Mouse (Mus musculus): ENCODE results near the gene Ift43. TPM values are rescaled to one million over a fixed set of nuclear protein-coding genes. Genes with fewer than 3 reads are reported as not detected.
A peak's percentile ranks its signal among the peaks of the same experiment; 100 is the strongest.

Gene Ift43
- polyA plus RNA-seq, 1 experiment from 2014 or later: 91.5 TPM

- ATAC-seq (ENCODE audit: low FRiP score, low read depth): no peak
- Histone ChIP-seq H3K9me3 (no peaks in the 10 kb centered on the region), H3K27me3 (peaks cover 18% of the 10 kb centered on the region; the same call in 1 of the 2 replicates), H3K9ac (replicated peaks) (no peak overlapping the region), H3K4me2 (replicated peaks) (no peak overlapping the region), H3K27ac (replicated peaks) (no peak overlapping the region), H3K4me1 (peaks cover 47% of the 10 kb centered on the region), H3K36me3 (no peaks in the 10 kb centered on the region), H3K4me3 (no peak overlapping the region)
- 75% methylated on average over 11 of the region's 11 CpGs for WGBS
These were observed 94.5 kb downstream of the Ift43 start for GRCm38 (mm10) chr12:86176675-86177339.

GRCm38 (mm10) chr12:86179266-86179665 is 96.9 kb downstream of the Ift43 start:
- no peak for ATAC-seq (ENCODE audit: low FRiP score, low read depth)
- Histone ChIP-seq H3K36me3 (no peaks in the 10 kb centered on the region), H3K4me2 (replicated peaks) (no peak overlapping the region), H3K4me3 (no peak overlapping the region), H3K9me3 (no peaks in the 10 kb centered on the region), H3K4me1 (peaks cover 36% of the 10 kb centered on the region), H3K27ac (replicated peaks) (no peak overlapping the region), H3K27me3 (peaks cover 9% of the 10 kb centered on the region; the same call in 1 of the 2 replicates), H3K9ac (replicated peaks) (no peak overlapping the region)
- 85% methylated on average over 7 of the region's 7 CpGs for WGBS

GRCm38 (mm10) chr12:86181320-86181751 is 99.0 kb downstream of the Ift43 start:
- Histone ChIP-seq H3K9ac (replicated peaks) (no peak overlapping the region), H3K9me3 (no peaks in the 10 kb centered on the region), H3K4me1 (peaks cover 19% of the 10 kb centered on the region), H3K36me3 (no peaks in the 10 kb centered on the region), H3K27me3 (no peaks in the 10 kb centered on the region; the same call in 1 of the 2 replicates), H3K4me2 (replicated peaks) (no peak overlapping the region), H3K27ac (replicated peaks) (peak overlapping the region; percentile 76), H3K4me3 (no peak overlapping the region)
- whole genome bisulfite sequencing: 16% methylated on average over 8 of the region's 8 CpGs
- peak; percentile 75 for ATAC-seq (ENCODE audit: low FRiP score, low read depth)

DNA sequence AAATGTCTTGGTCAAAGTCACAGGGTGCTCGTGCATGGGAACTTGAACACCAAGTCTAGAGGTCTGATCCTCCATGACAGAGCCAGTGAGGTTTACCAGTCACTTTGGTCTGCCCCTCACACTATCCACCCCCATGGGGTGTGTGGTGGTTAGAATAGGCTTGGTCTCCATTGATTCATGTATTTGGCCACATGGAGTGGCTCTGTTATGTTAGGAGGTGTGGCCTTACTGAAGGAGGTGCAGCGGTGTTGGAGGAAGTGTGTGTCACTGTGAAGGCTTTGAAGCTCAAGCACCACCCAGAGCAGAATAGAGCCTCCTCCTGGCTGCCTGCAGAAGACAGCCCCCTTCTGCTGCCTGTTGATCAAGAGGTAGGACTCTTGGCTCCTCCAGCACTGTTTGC is 99.5 kb downstream of the Ift43 start:
- Histone ChIP-seq H3K9me3 (no peaks in the 10 kb centered on the region), H3K27ac (replicated peaks) (peak overlapping the region; percentile 76), H3K4me2 (replicated peaks) (no peak overlapping the region), H3K4me1 (peaks cover 19% of the 10 kb centered on the region), H3K36me3 (no peaks in the 10 kb centered on the region), H3K9ac (replicated peaks) (no peak overlapping the region), H3K4me3 (no peak overlapping the region), H3K27me3 (no peaks in the 10 kb centered on the region; the same call in 1 of the 2 replicates)
- ATAC-seq (ENCODE audit: low FRiP score, low read depth): peak; percentile 56
- WGBS: 51% methylated on average over 2 of the region's 2 CpGs

GRCm38 (mm10) chr12:86182414-86182813 is 100.1 kb downstream of the Ift43 start:
- peak; percentile 32 for ATAC-seq (ENCODE audit: low FRiP score, low read depth)
- Histone ChIP-seq H3K9ac (replicated peaks) (no peak overlapping the region), H3K27me3 (no peaks in the 10 kb centered on the region; the same call in 1 of the 2 replicates), H3K4me2 (replicated peaks) (no peak overlapping the region), H3K9me3 (no peaks in the 10 kb centered on the region), H3K4me3 (no peak overlapping the region), H3K36me3 (no peaks in the 10 kb centered on the region), H3K27ac (replicated peaks) (peak overlapping the region; percentile 76; the same call in 1 of the 2 replicates), H3K4me1 (peaks cover 19% of the 10 kb centered on the region)
- 74% methylated on average over 1 of the region's 1 CpGs for WGBS

DNA sequence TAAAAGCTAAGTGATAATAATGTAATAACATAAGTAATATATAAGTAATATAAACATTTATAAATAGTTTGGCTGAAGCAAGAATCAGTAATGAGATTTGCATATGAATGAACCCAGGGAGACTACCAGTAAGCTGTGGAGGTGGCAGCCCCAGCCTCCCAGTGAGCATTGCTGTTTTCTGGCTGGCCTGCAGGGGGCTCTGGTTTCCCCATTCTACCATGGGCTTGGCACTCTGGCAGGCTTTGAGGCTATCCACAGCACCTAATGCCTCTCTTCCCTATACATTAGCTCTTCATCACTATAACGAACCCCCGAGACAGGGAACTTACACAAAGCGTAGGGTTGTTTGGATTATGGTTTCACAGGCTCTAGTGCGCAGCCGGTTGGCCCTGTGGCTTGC is 105.8 kb downstream of the Ift43 start:
- no peak for ATAC-seq (ENCODE audit: low FRiP score, low read depth)
- H3K27ac ChIP-seq (replicated peaks): no peak overlapping the region
- no peak overlapping the region for H3K4me2 ChIP-seq (replicated peaks)
- H3K27me3 ChIP-seq: peaks cover 3% of the 10 kb centered on the region; the same call in 1 of the 2 replicates
- H3K4me1 ChIP-seq: peaks cover 9% of the 10 kb centered on the region
- no peak overlapping the region for H3K4me3 ChIP-seq
- no peaks in the 10 kb centered on the region for H3K9me3 ChIP-seq
- no peak overlapping the region for H3K9ac ChIP-seq (replicated peaks)
- H3K36me3 ChIP-seq: no peaks in the 10 kb centered on the region
- WGBS: 63% methylated on average over 5 of the region's 5 CpGs

GRCm38 (mm10) chr12:86189601-86190323 is 107.4 kb downstream of the Ift43 start:
- no peak for ATAC-seq (ENCODE audit: low FRiP score, low read depth)
- no peak overlapping the region; the same call in 1 of the 2 replicates for H3K4me2 ChIP-seq (replicated peaks)
- no peak overlapping the region for H3K9ac ChIP-seq (replicated peaks)
- WGBS: 23% methylated on average over 19 of the region's 19 CpGs
- no peak overlapping the region for H3K27ac ChIP-seq (replicated peaks)
- H3K36me3 ChIP-seq: no peaks in the 10 kb centered on the region
- H3K4me3 ChIP-seq: no peak overlapping the region
- peaks cover 9% of the 10 kb centered on the region for H3K4me1 ChIP-seq
- H3K9me3 ChIP-seq: no peaks in the 10 kb centered on the region
- 0 out of 2 replicates have a peak, but pooled peaks cover 3% of the 10 kb centered on the region for H3K27me3 ChIP-seq

DNA sequence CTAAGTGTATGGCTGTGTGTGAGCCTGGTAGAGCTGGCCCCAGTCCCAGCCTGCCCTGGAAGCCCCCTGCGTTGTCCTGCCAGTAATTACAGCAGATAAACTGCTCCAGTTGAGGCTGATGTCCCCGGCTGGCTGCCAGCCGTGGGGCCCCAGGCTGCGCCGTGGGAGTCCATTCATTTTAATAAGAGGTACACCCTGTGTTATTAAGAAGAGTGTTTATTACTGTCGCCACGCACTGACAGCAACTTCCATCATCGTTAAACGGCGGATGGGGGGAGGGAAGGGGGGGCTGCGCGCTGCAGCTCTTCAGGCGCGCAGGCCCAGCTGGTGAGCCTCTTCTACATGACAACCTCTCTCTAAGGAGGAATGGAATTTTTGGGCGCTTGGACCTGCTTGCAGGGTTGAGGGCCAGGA is 109.7 kb downstream of the Ift43 start:
- H3K4me2 ChIP-seq (replicated peaks): no peak overlapping the region
- no peak overlapping the region for H3K4me3 ChIP-seq
- no peaks in the 10 kb centered on the region for H3K36me3 ChIP-seq
- no peaks in the 10 kb centered on the region for H3K9me3 ChIP-seq
- H3K9ac ChIP-seq (replicated peaks): no peak overlapping the region
- ATAC-seq (ENCODE audit: low FRiP score, low read depth): no peak
- no peak overlapping the region for H3K27ac ChIP-seq (replicated peaks)
- 0 out of 2 replicates have a peak, but pooled peaks cover 3% of the 10 kb centered on the region for H3K27me3 ChIP-seq
- 67% methylated on average over 15 of the region's 15 CpGs for WGBS
- peaks cover 9% of the 10 kb centered on the region for H3K4me1 ChIP-seq

- Histone ChIP-seq H3K4me3 (no peak overlapping the region), H3K27me3 (no peaks in the 10 kb centered on the region), H3K4me2 (replicated peaks) (no peak overlapping the region), H3K4me1 (peaks cover 6% of the 10 kb centered on the region; the same call in 1 of the 2 replicates), H3K9ac (replicated peaks) (no peak overlapping the region), H3K36me3 (no peaks in the 10 kb centered on the region), H3K9me3 (no peaks in the 10 kb centered on the region), H3K27ac (replicated peaks) (no peak overlapping the region)
- ATAC-seq (ENCODE audit: low FRiP score, low read depth): no peak
- WGBS: 91% methylated on average over 7 of the region's 7 CpGs
These were observed 114.6 kb downstream of the Ift43 start for GRCm38 (mm10) chr12:86196944-86197343.

DNA sequence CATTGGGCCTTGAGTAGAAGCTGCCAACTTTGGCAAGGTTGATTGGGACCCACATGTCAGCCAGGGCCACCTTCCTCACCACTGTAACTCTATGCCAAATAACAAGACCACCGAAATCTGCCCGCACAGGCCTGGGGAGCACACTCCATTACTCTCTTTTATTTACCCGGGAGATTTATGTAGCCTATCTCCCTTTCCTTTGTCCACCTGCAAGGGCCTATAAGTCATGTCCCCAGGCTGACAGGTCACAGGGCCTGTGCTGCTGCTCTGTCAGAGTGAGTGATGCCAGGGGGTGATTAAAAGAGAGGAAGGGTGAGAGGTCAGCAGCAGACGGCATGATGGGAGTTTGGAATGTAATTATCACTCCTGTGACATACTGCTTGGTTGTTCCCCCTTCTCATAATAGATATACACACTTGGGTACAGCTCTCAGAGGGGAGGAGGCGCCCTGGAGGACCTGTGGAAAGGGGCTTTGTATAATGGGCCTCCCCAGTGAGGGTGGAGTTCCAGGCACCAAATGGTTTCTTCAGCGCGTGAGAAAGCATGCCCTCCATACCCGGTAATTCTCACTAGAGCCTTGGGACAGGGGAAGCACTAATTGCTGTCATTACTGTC is 121.2 kb downstream of the Ift43 start:
- WGBS: 82% methylated on average over 8 of the region's 8 CpGs
- no peak overlapping the region for H3K4me2 ChIP-seq (replicated peaks)
- peaks cover 3% of the 10 kb centered on the region; the same call in 1 of the 2 replicates for H3K27me3 ChIP-seq

GRCm38 (mm10) chr12:86211099-86211520 is 128.8 kb downstream of the Ift43 start:
- Histone ChIP-seq H3K27ac (replicated peaks) (no peak overlapping the region), H3K4me1 (peaks cover 28% of the 10 kb centered on the region), H3K9ac (replicated peaks) (no peak overlapping the region), H3K4me2 (replicated peaks) (peak overlapping the region; percentile 48), H3K4me3 (peak overlapping the region; percentile 22; the same call in 1 of the 2 replicates), H3K27me3 (peaks cover 76% of the 10 kb centered on the region), H3K9me3 (no peaks in the 10 kb centered on the region), H3K36me3 (no peaks in the 10 kb centered on the region)
- ATAC-seq (ENCODE audit: low FRiP score, low read depth): peak; percentile 59; the same call in 1 of the 2 replicates
- WGBS: 0% methylated on average over 19 of the region's 19 CpGs

More for the DNA sequence above, 121.2 kb downstream of the Ift43 start:
- Histone ChIP-seq H3K36me3 (no peaks in the 10 kb centered on the region), H3K9ac (replicated peaks) (no peak overlapping the region), H3K9me3 (no peaks in the 10 kb centered on the region), H3K27ac (replicated peaks) (no peak overlapping the region), H3K4me1 (no peaks in the 10 kb centered on the region), H3K4me3 (no peak overlapping the region)
- ATAC-seq (ENCODE audit: low FRiP score, low read depth): no peak

Measured in midbrain, embryonic 12.5 days (tissue).